Mouse (Mus musculus): Measurements from ENCODE around the gene Acot6.

Gene Acot6

DNA sequence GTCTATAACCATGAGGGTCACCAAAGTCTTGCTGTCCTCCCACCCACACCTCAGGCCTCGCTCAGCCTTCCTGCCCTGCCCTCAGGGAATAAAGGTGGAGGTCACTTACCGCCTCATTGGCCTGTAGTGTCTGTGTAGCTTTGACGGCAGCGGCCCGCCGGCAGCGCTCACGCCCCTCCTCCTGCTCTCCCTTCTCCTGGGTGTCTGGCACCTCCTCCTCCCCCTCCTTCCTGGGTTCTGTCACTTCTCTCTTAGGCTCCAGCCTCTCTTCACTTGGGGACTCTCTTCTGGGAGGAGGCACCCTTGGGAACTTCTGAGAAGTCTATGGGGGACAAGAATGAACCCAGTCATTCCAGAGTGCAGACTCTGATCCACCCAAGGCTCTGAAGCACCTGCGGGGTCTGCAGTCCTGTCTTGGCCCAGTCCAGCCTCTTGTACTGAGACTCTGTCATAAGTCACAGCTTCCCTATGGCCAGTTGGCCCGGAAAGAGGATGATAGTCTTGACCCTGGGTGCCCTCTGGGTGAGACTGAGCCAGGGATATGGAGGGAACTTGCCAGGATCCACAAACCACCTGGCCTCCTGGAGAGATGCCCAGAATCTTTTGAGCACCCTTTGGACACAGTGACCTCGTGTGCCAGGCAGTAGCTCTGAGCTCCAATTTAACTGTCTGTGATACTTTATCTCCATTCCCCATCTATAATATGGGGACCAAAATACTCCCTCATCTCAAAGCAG is 54.5 kb downstream of the Acot6 start:
- DNase-seq = peak; percentile 96

DNA sequence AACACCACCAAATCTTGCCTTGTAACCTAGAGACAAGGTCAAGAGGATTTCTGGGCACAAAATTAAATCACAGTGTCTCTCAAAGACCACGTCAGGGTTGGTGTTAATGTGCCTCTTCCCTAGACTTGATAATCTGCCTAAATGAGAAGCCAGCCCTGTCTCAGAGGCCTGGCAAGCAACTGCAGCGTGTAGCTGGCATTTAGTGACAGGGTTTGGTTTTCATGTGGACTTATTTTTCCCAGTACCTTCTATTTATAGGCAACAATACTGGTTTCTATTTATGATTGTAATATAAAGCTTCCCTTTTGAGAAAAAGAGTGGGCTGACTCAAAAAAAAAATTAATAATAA is 55.0 kb downstream of the Acot6 start:
- DNase-seq = peak; percentile 65

GRCm38 (mm10) chr12:84156210-84156609 is 55.8 kb downstream of the Acot6 start:
- peak; percentile 37 for DNase-seq

DNA sequence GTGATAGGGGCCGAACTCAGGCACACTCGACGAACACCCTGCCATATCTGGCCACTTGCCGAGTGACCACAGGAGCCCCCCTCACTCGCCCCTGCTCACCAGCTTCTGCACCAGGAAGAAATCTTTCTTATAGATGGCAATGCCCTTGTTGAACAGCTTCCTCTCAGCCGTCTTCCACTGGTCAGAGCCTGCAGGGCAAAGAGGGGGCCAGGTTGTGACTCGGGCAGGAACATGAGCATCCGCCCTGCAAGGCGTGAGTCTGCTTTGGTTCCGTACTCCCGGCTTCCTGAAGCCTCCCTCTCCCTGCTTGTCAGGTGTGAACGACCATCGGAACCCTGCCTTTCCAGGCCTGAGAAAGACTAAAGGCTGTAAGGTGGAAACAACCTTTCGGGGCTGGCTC is 57.7 kb downstream of the Acot6 start:
- DNase-seq = peak; percentile 20

DNA sequence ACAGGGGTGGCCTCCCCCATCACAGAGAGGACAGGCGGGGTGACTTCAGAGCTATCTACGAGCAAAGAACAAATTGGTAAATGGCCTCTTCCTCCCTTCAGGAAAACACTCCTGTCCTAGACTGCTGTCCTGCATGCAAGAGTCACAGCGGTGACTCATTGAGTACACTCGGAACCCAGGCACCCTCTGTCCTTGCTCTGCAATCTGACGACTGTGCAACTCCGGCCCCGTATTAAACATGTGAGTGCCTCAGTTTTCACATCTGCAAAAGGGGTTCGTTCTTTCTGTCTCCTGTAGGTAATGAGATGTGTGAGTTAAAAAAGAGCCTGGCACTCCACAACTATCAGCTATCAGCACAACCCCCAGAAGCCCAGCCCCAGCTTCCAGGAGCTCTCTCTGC is 60.0 kb downstream of the Acot6 start:
- no peak for DNase-seq

Data from cerebellum, adult 11-12 months (tissue).